ENCODE assay signal across 19 mouse cellular contexts in genomic region chr15:11524337-11525106, GRCm38 (mm10).
"Had no signal": no experiment of that assay in that cellular context is flagged by ENCODE, and none has a peak within 500 bp of the region (broad histone marks: within the 10 kb centered on the region; RNA-seq: fewer than 3 reads in every experiment).

No protein-coding gene starts in this region.

- H3K27me3 ChIP-seq: heart, embryonic 13.5 days; heart, embryonic 15.5 days; hindbrain, embryonic 13.5 days; hindbrain, embryonic 15.5 days; kidney, embryonic 15.5 days; liver, embryonic 13.5 days; liver, embryonic 15.5 days had no signal

- ATAC-seq: hindbrain, postnatal 0 days; intestine, embryonic 16.5 days had no signal

- DNase-seq: gastrocnemius, postnatal 14 days; gastrocnemius, postnatal 36 days; heart, adult 11 months; heart, adult 2 months; heart, postnatal 14 days; heart, postnatal 36 days; kidney, adult 11 months; kidney, postnatal 14 days; kidney, postnatal 36 days; left cerebral cortex, postnatal 4 days; liver, embryonic 13.5 days had no signal
